Mouse (Mus musculus) embryonic facial prominence, embryonic 11.5 days (tissue): ENCODE results near the gene Col5a1. TPM values are rescaled to one million over a fixed set of nuclear protein-coding genes. Genes with fewer than 3 reads are reported as not detected.

Experiments
- ATAC-seq: fragments of 200-750 bp; cut with Nextera tagmentation; replicated peaks from 2 replicates; pipeline ENCODE4 v1.8.0; 2017; ENCODE audit warnings: low read depth; ENCODE audit not compliant: insufficient number of reproducible peaks, low FRiP score, low TSS enrichment
- DNase-seq: peaks from one replicate; pipeline ENCODE4 v3.0.0-alpha.2; 2015; ENCODE audit warnings: low spot score
- H3K27ac ChIP-seq: fragments of 300-500 bp; sonication (generic); replicated peaks from 2 replicates; pipeline ENCODE4 v1.5.1; 2014; ENCODE audit warnings: mild to moderate bottlenecking, low read depth, low read length, control low read depth
- H3K27me3 ChIP-seq: fragments of 300-500 bp; sonication (generic); 2 replicates; pipeline ENCODE4 v1.6.1; 2014; ENCODE audit warnings: mild to moderate bottlenecking, low read length, moderate library complexity, mixed read lengths; ENCODE audit not compliant: control insufficient read depth, insufficient read depth
- H3K36me3 ChIP-seq: fragments of 300-500 bp; sonication (generic); replicated peaks from 2 replicates; pipeline ENCODE4 v1.6.1; 2014; ENCODE audit warnings: low read depth, mild to moderate bottlenecking, low read length, moderate library complexity, mixed read lengths; ENCODE audit not compliant: control insufficient read depth, insufficient read depth
- H3K4me1 ChIP-seq: fragments of 300-500 bp; sonication (generic); 2 replicates; pipeline ENCODE4 v1.6.1; 2014; ENCODE audit warnings: low read length, mixed read lengths; ENCODE audit not compliant: control insufficient read depth, insufficient read depth
- H3K4me2 ChIP-seq: fragments of 300-500 bp; sonication (generic); 2 replicates; pipeline ENCODE4 v1.6.1; 2014; ENCODE audit warnings: low read depth, mild to moderate bottlenecking, control low read depth, low read length, moderate library complexity
- H3K4me3 ChIP-seq: fragments of 300-500 bp; sonication (generic); 2 replicates; pipeline ENCODE4 v1.5.1; 2014; ENCODE audit warnings: low read depth, low read length, control low read depth
- H3K9ac ChIP-seq: fragments of 300-500 bp; sonication (generic); replicated peaks from 2 replicates; pipeline ENCODE4 v1.6.1; 2014; ENCODE audit warnings: mild to moderate bottlenecking, control low read depth, low read length
- H3K9me3 ChIP-seq: fragments of 300-500 bp; sonication (generic); replicated peaks from 2 replicates; pipeline ENCODE4 v1.6.1; 2016; ENCODE audit warnings: mild to moderate bottlenecking, low read length, inconsistent platforms, mixed read lengths; ENCODE audit not compliant: control insufficient read depth
- WGBS: fragments of 180-500 bp; shearing (Covaris S2); extraction: QIAGEN DNeasy Blood & Tissue Kit; methylation state at CpG from one replicate; pipeline ENCODE4 v1.1.7; 2014; 5-methylcytosine and 5-hydroxymethylcytosine counted together
- polyA plus RNA-seq: library from polyadenylated mRNA; unstranded; fragments of >200 nt; fragmentation: Nextera tagmentation; extraction: Ambion mirVana; gene quantifications from 2 replicates; pipeline ENCODE4 v1.2.1, GENCODE M21; 2014

The Col5a1 gene
- polyA plus RNA-seq, 1 experiment from 2014 or later, result 29.0 TPM

GRCm38 (mm10) chr2:27983093-27983492 is 96.9 kb downstream of the Col5a1 start:
- no peaks in the 10 kb centered on the region for H3K27me3 ChIP-seq
- no peaks in the 10 kb centered on the region for H3K4me1 ChIP-seq
- no peak overlapping the region for H3K27ac ChIP-seq
- no peak overlapping the region for H3K4me3 ChIP-seq
- H3K4me2 ChIP-seq, result no peak overlapping the region
- DNase-seq (no peak), ATAC-seq (no peak)
- no peaks in the 10 kb centered on the region; the same call in 1 of the 2 replicates for H3K36me3 ChIP-seq
- no peak overlapping the region for H3K9ac ChIP-seq
- H3K9me3 ChIP-seq, result no peaks in the 10 kb centered on the region

DNA sequence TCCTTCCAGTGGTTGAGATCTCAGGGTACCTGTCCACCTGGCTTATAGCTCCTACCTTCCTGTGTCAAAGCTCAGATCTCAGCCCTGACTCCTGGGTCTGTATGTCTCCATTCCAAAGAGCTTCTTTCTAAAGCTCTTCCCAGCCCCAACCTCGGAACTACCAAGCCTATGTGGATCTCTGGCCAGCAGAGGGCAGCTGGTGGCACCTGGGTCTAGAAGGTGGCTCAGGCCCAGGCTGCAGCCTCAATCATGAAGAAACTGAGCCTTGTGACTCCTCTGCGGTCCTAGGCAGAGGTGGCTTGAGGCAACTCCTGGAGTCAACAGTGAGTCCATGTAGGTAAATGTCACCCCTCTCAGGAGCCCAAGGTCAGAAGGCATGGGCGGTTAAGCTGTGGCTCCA is 97.7 kb downstream of the Col5a1 start:
- DNase-seq (peak; percentile 14), ATAC-seq (no peak)
- Histone ChIP-seq H3K9me3 (no peaks in the 10 kb centered on the region), H3K27ac (no peak overlapping the region), H3K4me1 (no peaks in the 10 kb centered on the region), H3K4me3 (no peak overlapping the region), H3K9ac (no peak overlapping the region), H3K36me3 (no peaks in the 10 kb centered on the region; the same call in 1 of the 2 replicates), H3K4me2 (no peak overlapping the region), H3K27me3 (no peaks in the 10 kb centered on the region)
- WGBS, result 65% methylated on average over 3 of the region's 3 CpGs

GRCm38 (mm10) chr2:27986751-27987150 is 100.5 kb downstream of the Col5a1 start:
- DNase-seq (no peak), ATAC-seq (no peak)
- no peak overlapping the region for H3K27ac ChIP-seq
- 91% methylated on average over 4 of the region's 4 CpGs for WGBS
- no peaks in the 10 kb centered on the region for H3K4me1 ChIP-seq
- H3K9me3 ChIP-seq, result no peaks in the 10 kb centered on the region
- no peak overlapping the region for H3K4me2 ChIP-seq
- H3K36me3 ChIP-seq, result no peaks in the 10 kb centered on the region; the same call in none of the 2 replicates
- H3K9ac ChIP-seq, result no peak overlapping the region
- no peaks in the 10 kb centered on the region for H3K27me3 ChIP-seq
- no peak overlapping the region for H3K4me3 ChIP-seq

DNA sequence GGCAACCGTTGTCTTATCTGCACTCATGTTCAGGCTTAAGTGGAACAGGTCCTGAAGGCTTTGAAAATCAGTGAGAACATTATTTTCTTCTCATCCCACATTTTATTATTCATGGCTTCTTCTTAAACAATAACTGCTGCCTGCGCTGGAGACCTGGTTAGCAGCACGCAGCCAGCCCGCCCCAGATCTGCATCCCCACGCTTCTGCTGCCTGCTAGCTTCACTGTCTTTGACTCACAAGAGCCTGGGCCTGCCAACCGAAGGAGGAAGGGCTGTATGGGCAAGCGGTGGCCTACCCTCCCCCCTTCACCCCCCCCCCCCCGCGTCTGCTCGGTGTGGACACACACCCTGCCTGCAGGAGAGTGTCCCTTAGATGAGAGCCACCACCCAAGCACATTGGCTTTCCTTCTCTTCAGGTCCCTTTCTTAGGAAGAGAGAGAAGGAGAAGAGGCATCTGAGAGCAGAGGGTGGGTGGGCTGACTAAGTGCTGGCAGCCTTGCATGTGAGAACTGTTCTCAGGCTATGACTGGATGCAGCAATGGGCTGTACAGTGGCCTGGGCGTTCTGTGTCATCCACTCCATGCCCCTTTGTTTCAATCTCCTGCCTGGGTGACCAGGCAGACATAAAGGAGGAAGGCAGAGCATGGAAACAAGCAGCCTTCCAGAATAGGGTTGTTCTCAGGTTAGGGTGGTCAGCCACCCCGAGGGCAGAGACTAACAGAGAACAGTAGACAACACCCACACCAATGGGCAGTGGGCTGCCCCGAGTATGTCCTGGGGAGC is 104.4 kb downstream of the Col5a1 start:
- H3K9me3 ChIP-seq, result no peaks in the 10 kb centered on the region
- H3K4me3 ChIP-seq, result no peak overlapping the region
- no peak overlapping the region for H3K4me2 ChIP-seq
- no peak overlapping the region for H3K27ac ChIP-seq
- ATAC-seq (no peak), DNase-seq (no peak)
- H3K36me3 ChIP-seq, result no peaks in the 10 kb centered on the region; the same call in none of the 2 replicates
- WGBS, result 80% methylated on average over 13 of the region's 13 CpGs
- H3K9ac ChIP-seq, result no peak overlapping the region
- H3K4me1 ChIP-seq, result no peaks in the 10 kb centered on the region
- no peaks in the 10 kb centered on the region for H3K27me3 ChIP-seq

GRCm38 (mm10) chr2:27993416-27993815 is 107.2 kb downstream of the Col5a1 start:
- no peaks in the 10 kb centered on the region; the same call in none of the 2 replicates for H3K36me3 ChIP-seq
- no peak overlapping the region for H3K4me3 ChIP-seq
- 61% methylated on average over 5 of the region's 5 CpGs for WGBS
- H3K4me1 ChIP-seq, result no peaks in the 10 kb centered on the region
- H3K27me3 ChIP-seq, result no peaks in the 10 kb centered on the region
- H3K4me2 ChIP-seq, result no peak overlapping the region
- H3K9me3 ChIP-seq, result no peaks in the 10 kb centered on the region
- ATAC-seq (no peak), DNase-seq (no peak)
- H3K9ac ChIP-seq, result no peak overlapping the region
- H3K27ac ChIP-seq, result no peak overlapping the region

- WGBS, result 88% methylated on average over 9 of the region's 9 CpGs
- no peak overlapping the region for H3K4me3 ChIP-seq
- no peak overlapping the region for H3K27ac ChIP-seq
- H3K4me2 ChIP-seq, result no peak overlapping the region
- H3K27me3 ChIP-seq, result no peaks in the 10 kb centered on the region
- DNase-seq (no peak), ATAC-seq (no peak)
- H3K9me3 ChIP-seq, result no peaks in the 10 kb centered on the region
- H3K36me3 ChIP-seq, result no peaks in the 10 kb centered on the region; the same call in none of the 2 replicates
- no peaks in the 10 kb centered on the region for H3K4me1 ChIP-seq
- H3K9ac ChIP-seq, result no peak overlapping the region
These were observed 113.9 kb downstream of the Col5a1 start for GRCm38 (mm10) chr2:27999996-28000583.

- DNase-seq (no peak), ATAC-seq (no peak)
- no peak overlapping the region for H3K27ac ChIP-seq
- H3K4me2 ChIP-seq, result no peak overlapping the region
- H3K4me1 ChIP-seq, result no peaks in the 10 kb centered on the region
- H3K36me3 ChIP-seq, result no peaks in the 10 kb centered on the region; the same call in none of the 2 replicates
- 82% methylated on average over 3 of the region's 3 CpGs for WGBS
- no peaks in the 10 kb centered on the region for H3K27me3 ChIP-seq
- H3K9ac ChIP-seq, result no peak overlapping the region
- H3K4me3 ChIP-seq, result no peak overlapping the region
- H3K9me3 ChIP-seq, result no peaks in the 10 kb centered on the region
These were observed 114.4 kb downstream of the Col5a1 start for GRCm38 (mm10) chr2:28000660-28001059.

GRCm38 (mm10) chr2:28001206-28001605 is 115.0 kb downstream of the Col5a1 start:
- Histone ChIP-seq H3K27me3 (no peaks in the 10 kb centered on the region), H3K9me3 (no peaks in the 10 kb centered on the region), H3K9ac (no peak overlapping the region), H3K4me3 (no peak overlapping the region), H3K4me2 (no peak overlapping the region), H3K36me3 (no peaks in the 10 kb centered on the region; the same call in none of the 2 replicates), H3K4me1 (no peaks in the 10 kb centered on the region), H3K27ac (no peak overlapping the region)
- 92% methylated on average over 11 of the region's 11 CpGs for WGBS
- DNase-seq (no peak), ATAC-seq (no peak)
